In genomic region chr12:103242083-103242581, GRCm38 (mm10) we compare ENCODE assay signal across 8 mouse cellular contexts. TPM values are rescaled to one million over a fixed set of nuclear protein-coding genes. Genes with fewer than 3 reads are reported as not detected.
DNase-seq lines count a peak whose midpoint lies in the region; ATAC-seq lines count a peak whose summit lies in the region.

Gene Prima1, minus strand, starts transcription at chr12:103242150.

- peak within 1 kb of the TSS; percentile 89 for H3K9ac ChIP-seq in midbrain, embryonic 12.5 days (replicated peaks)
- H3K9ac ChIP-seq in stomach, embryonic 14.5 days (replicated peaks; ENCODE audit: low read depth, low read length), result peak within 1 kb of the TSS; percentile 57

- peaks cover 22% of the 10 kb centered on the region for H3K4me1 ChIP-seq in midbrain, embryonic 12.5 days
- no peaks in the 10 kb centered on the region for H3K4me1 ChIP-seq in stomach, embryonic 14.5 days (ENCODE audit: control insufficient read depth, insufficient read depth, low read length)

- peak within 1 kb of the TSS; percentile 84 for H3K27ac ChIP-seq in midbrain, embryonic 12.5 days (replicated peaks)
- peak within 1 kb of the TSS; percentile 86 for H3K27ac ChIP-seq in stomach, embryonic 14.5 days (ENCODE audit: low read length)

- peak; percentile 86 for ATAC-seq in midbrain, embryonic 12.5 days (ENCODE audit: low FRiP score, low read depth)
- ATAC-seq in stomach, embryonic 14.5 days (ENCODE audit: insufficient number of reproducible peaks, insufficient read depth, low FRiP score, low read depth), result peak; percentile 80
- ATAC-seq in CD4-positive, CD25-positive, alpha-beta regulatory T cell, adult 4 months, result no peak

- peak within 1 kb of the TSS; percentile 82 for H3K4me3 ChIP-seq in midbrain, embryonic 12.5 days
- H3K4me3 ChIP-seq in stomach, embryonic 14.5 days (ENCODE audit: low read depth, low read length), result peak within 1 kb of the TSS; percentile 68

- no peaks in the 10 kb centered on the region for H3K9me3 ChIP-seq in midbrain, embryonic 12.5 days
- no peaks in the 10 kb centered on the region for H3K9me3 ChIP-seq in stomach, embryonic 14.5 days (ENCODE audit: control insufficient read depth, low read depth, low read length)

- H3K27me3 ChIP-seq in midbrain, embryonic 12.5 days, result peaks cover 47% of the 10 kb centered on the region
- H3K27me3 ChIP-seq in stomach, embryonic 14.5 days (ENCODE audit: control insufficient read depth, insufficient read depth, low read length), result no peaks in the 10 kb centered on the region

- WGBS in midbrain, embryonic 12.5 days, result 0% methylated on average over 52 of the region's 54 CpGs
- WGBS in stomach, embryonic 14.5 days, result under 1% methylated on average over 54 of the region's 54 CpGs

- H3K36me3 ChIP-seq in midbrain, embryonic 12.5 days, result no peaks in the 10 kb centered on the region
- no peaks in the 10 kb centered on the region for H3K36me3 ChIP-seq in stomach, embryonic 14.5 days (ENCODE audit: control insufficient read depth, insufficient read depth, low read length)

- peak within 1 kb of the TSS; percentile 94 for H3K4me2 ChIP-seq in midbrain, embryonic 12.5 days (replicated peaks)
- peak within 1 kb of the TSS; percentile 88 for H3K4me2 ChIP-seq in stomach, embryonic 14.5 days (replicated peaks; ENCODE audit: low read depth, low read length)

- DNase-seq in adrenal gland, postnatal 10 days, result peak; percentile 86
- DNase-seq in embryo, embryonic 9.5 days (ENCODE audit: extremely low spot score), result peak; percentile 81
- peak; percentile 98 for DNase-seq in heart, adult 11 months
- DNase-seq in kidney, adult 11 months, result peak; percentile 44
- peak; percentile 67 for DNase-seq in left cerebral cortex, postnatal 4 days

- intact Hi-C loops in left cerebral cortex, postnatal 4 days (cut with DNase I), result no loop called here

RNA-seq across cellular contexts. Expression of gene Prima1, which starts in this region (rescaled TPM):
- 1 to 10 TPM; 2.9 to 3.2 TPM for total RNA-seq in adrenal gland, postnatal 10 days (2021)
- total RNA-seq in left cerebral cortex, postnatal 4 days (2021), result 1 to 10 TPM in 1 of 2 experiments, under 1 TPM in 1; 0.62 to 1.8 TPM
- 2.9 and 3.0 TPM in 2 replicates for polyA plus RNA-seq in midbrain, embryonic 12.5 days (2016; fragmentation: Nextera tagmentation; extraction: Ambion mirVana)
- 3.4 and 3.5 TPM in 2 replicates for polyA plus RNA-seq in stomach, embryonic 14.5 days (2014; fragmentation: Nextera tagmentation; extraction: Ambion mirVana)
- polyA plus RNA-seq in CD4-positive, CD25-positive, alpha-beta regulatory T cell, adult 4 months (2017; shearing (Covaris generic)), result not detected

Comparison
In these comparisons a context has a peak if more than half of its experiments do, and no peak if none do; other contexts are left out.
1. DNase-seq: peak in every context shown above with its lines; median percentile 98 in heart, adult 11 months; 86 in adrenal gland, postnatal 10 days; 81 in embryo, embryonic 9.5 days; 67 in left cerebral cortex, postnatal 4 days; 44 in kidney, adult 11 months.